Mouse (Mus musculus): ENCODE data around the gene Angptl8. TPM values are rescaled to one million over a fixed set of nuclear protein-coding genes. Genes with fewer than 3 reads are reported as not detected.
A peak's percentile ranks its signal among the peaks of the same experiment; 100 is the strongest.
"Not testable (repeated sequence)": the region's sequence is repeated elsewhere in the genome, so short reads cannot be mapped to it uniquely, and the experiment has no call there.

The Angptl8 gene
- total RNA-seq (2015) (1.6 and 2.0 TPM in 2 replicates), total RNA-seq (2017) (3.3 TPM in 1 of 2 replicates, not detected in the other)

DNA sequence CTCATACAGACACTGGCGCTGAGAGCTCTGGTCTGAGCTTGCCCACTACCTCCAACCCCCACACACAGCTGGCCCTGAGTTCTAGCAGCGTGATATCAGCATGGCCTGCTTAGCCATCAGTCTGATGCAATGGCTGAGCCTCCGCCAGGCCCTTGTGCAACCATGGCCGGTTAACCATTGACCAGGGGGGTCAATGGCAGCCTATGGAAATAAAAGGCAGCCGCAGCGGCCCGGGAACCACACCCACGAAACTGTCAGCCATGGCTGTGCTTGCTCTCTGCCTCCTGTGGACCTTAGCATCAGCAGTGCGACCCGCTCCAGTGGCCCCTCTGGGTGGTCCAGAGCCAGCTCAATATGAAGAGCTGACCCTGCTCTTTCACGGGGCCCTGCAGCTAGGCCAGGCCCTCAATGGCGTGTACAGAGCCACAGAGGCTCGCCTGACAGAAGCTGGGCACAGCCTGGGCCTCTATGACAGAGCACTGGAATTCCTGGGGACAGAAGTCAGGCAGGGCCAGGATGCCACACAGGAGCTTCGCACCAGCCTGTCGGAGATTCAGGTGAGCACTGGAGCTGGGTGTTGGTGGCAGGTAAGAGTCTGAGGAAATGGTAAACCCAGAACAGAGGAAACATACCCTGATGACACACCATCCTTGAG, at the start of gene Angptl8:
Gene Angptl8, plus strand, starts transcription at position 253 of the 655 bp plus-strand sequence.
- peak; percentile 85 for ATAC-seq (ENCODE audit: poor library complexity, severe bottlenecking)

DNA sequence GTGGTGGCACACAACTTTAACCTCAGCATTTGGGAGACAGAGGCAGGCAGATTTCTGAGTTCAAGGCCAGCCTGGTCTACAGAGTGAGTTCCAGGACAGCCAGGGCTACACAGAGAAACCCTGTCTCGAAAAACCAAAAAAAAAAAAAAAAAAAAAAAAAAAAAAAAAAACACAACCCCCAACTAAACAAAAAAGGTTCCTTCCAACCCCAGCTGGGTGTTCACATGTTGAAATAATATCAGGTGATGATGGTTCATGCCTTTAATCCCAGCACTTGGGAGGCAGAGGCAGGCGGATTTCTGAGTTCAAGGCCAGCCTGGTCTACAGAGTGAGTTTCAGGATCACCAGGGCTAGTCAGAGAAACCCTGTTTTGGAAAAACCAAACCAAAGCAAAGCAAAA, 49.0 kb upstream of the Angptl8 start:
- ATAC-seq (ENCODE audit: poor library complexity, severe bottlenecking) = not testable (repeated sequence)

DNA sequence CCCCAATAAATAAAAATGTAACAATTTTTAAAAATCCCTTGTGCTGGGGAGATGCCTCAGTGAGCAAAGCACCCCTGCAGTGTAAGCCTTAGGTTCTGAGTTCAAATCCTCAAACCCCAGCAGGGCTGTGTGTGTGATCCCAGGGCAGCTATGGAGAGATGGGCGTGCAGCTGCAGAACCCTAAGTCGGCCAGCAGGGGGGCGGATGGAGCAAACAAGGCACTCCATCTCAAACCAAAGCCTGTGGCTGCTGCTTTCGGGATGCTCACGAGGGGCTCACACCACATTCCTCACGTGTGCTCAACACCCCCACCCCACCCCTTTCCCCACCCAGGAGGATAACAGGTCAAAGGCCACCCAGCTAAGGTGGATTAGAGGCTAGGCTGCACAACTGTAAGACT, 48.4 kb upstream of the Angptl8 start:
- peak; percentile 71; the same call in 1 of the 2 replicates for ATAC-seq (ENCODE audit: poor library complexity, severe bottlenecking)

DNA sequence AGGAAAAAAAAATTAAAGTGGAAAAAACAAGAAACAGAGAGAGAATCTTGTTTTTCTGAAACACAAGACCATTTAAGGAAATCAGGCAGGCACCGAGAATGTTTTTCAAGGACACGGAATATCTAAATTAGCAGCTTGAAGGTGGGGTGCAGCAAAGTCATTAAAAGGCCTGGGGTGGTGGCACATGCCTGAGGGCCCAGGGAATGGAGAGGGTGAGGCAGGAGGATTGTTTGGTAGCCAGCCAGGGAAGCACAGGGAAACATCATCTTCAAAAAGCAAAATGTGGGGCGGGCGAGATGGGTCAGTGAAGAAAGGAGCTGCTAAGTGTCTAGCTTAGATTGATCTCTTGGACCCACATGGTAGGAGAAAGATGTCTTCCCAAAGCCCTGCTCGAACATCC, 47.7 kb upstream of the Angptl8 start:
- no peak for ATAC-seq (ENCODE audit: poor library complexity, severe bottlenecking)

DNA sequence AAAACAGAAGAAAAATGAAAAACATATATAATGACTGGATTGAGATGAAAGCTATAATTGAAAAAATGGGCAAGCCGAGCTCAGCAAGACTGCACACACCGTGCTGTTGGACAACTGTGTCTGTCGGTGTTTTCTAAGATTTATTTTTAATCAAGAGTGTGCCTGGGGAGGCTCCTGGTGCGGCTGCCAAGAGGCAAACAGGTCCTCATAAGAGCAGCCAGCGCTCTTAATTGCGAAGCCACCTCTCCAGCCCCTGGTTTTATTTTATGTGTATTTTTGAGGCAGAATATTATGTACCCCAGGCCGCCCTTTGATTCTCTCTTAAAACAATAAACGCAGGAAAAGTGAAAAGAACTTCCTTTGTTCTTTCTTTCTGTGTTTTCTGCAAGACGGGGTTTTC, 47.1 kb upstream of the Angptl8 start:
- ATAC-seq (ENCODE audit: poor library complexity, severe bottlenecking) = no peak

DNA sequence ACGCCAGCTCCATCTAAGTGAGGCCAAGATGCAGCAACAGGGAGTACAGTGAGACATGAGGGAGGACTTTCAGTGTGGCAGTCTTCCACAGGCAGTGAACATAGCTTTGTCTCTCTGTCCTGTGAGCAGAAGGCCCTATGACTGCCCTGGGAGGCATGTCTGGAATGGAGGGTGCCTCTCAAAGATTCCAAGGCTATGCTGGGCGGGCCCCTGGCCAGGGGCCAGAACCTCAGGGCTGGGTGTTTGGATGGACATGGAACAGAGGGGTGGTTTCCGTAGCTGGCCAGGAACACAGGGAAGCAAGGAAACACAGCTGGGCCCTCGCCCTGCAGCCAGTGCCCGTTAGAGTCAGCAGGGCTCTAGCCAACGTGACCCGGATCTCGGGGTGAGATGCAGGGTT, 43.4 kb upstream of the Angptl8 start:
- ATAC-seq (ENCODE audit: poor library complexity, severe bottlenecking) = no peak

DNA sequence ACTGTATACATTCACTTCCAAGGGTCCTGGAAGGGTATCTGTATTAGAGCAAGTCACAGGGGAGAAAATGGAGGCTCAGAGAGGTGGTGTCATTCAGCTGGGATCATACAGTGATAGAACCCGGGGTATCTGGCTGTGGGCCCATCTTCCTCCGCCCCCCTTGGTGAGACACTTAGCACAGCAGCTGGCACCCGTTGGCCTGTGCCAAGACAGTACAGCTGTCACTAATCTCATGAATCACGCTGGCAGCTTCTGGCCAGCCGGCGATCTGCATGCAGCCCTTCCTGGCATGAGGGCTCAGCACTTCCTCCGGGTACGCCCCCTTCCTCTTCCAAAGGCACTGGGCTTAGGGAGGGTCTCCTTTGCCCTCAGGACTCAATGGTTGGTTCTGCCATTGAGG, 42.7 kb upstream of the Angptl8 start:
- ATAC-seq (ENCODE audit: poor library complexity, severe bottlenecking) = no peak

DNA sequence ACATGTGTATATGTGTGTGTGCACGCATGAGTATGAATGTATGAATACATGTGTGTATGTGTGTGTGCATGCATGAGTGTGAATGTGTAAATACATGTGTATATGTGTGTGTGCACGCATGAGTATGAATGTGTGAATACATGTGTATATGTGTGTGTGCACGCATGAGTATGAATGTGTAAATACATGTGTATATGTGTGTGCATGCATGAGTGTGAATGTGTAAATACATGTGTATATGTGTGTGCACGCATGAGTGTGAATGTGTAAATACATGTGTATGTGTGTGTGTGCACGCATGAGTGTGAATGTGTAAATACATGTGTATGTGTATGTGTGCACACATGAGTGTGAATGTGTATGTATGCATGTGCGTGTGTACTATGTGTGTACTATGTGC, 41.8 kb upstream of the Angptl8 start:
- ATAC-seq (ENCODE audit: poor library complexity, severe bottlenecking) = not testable (repeated sequence)

DNA sequence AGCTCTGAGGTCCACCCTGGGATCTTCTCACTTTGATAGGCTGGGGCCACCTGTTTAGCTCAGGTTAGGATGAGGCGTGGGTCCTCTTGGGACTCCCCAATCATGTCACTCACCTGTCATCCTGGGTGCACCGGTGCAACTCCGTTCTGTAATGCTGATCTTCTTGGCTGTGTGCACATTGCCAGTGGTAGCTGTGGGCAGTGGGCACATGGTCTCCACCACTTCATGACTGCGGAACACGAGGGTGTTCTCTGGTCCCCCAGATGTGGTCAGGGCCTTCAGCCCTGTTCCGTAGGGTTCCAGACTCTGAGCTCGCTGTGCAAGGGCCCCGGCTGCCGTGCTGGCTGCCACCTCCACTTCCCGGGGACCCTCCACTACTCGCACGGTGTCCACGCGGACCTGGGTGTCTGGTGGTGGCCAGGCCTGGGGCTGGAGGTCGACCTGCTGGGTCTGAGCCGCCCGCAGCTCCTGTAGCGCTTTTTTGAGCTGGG, 40.9 kb upstream of the Angptl8 start:
- ATAC-seq (ENCODE audit: poor library complexity, severe bottlenecking) = no peak

DNA sequence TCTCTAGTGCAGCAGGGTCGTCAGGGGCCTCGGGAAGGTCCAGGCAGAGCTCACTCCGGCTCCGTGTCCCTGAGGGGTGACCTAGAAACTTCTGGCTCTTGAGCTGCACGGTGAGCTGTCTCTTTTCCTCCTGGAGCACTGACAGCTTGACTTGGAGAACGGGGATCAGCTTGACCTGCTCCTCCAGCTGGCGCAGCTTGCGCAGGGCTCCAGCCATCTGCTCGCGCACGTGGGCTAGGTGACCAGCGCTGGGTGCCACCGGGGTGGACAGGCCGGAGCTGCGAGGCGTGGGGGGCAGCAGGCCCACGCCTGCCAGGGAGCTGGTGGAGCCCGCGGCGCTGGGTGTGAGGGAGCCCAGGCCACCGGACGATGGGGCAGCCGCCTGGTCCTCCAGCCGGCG, 40.4 kb upstream of the Angptl8 start:
- no peak for ATAC-seq (ENCODE audit: poor library complexity, severe bottlenecking)

DNA sequence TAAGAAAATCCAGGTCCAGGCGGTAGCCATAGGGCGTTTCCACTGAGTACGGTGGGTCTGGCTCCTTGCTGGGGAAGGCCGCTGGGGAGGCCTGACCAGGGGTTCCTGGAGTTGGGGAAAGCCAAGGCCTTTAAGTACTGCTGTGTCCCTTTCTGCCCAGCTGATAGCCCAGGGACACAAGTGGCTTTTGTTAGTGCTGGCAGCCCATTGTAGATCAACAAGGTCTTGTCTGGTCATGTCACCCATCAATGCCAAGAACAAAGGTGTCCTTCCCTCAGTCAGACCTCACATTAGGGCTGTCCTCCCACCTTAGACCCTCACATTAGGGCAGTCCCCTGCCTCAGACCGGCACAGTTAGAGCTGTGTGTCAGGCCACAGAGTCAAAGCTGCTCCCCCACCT, 39.7 kb upstream of the Angptl8 start:
- no peak for ATAC-seq (ENCODE audit: poor library complexity, severe bottlenecking)

DNA sequence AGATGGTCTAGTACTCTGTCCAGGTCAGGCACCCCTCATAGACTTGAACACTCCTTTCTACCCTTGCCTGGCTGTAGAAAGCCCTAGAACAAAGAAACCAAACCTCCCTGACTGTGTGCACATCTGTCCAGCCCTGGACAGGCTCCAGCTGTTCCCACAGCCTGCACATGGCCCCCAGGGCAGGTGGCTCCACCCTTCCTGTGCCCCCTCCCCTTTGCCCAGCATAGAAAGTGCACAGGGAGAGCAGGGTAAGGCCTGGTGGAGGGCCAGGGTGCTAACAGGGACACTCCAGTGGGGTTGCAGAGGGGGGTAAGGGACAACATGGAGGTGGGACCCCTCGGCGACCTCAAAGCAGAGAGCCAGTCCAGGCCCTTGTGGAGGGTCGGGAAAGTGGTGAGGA, 39.1 kb upstream of the Angptl8 start:
- ATAC-seq (ENCODE audit: poor library complexity, severe bottlenecking) = no peak

DNA sequence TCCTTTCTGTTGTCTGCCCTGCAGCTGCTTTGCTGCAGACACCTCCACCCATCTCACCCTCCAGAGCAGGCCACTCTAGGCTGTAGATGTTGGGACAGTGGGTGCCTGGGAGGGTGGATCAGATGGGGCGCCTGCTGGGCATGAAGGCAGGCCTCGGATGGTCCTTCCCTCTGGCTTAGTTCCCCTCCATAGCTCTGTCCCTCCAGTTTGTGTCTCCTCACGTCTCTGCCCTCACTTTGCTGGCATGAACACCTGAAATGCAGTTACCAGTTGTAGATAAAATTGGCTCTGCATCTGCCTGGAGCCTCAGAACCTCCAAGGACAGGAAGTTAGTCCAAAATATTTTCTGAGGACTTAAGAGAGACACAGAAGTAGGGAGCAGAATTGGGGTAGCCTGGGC, 38.4 kb upstream of the Angptl8 start:
- no peak for ATAC-seq (ENCODE audit: poor library complexity, severe bottlenecking)

DNA sequence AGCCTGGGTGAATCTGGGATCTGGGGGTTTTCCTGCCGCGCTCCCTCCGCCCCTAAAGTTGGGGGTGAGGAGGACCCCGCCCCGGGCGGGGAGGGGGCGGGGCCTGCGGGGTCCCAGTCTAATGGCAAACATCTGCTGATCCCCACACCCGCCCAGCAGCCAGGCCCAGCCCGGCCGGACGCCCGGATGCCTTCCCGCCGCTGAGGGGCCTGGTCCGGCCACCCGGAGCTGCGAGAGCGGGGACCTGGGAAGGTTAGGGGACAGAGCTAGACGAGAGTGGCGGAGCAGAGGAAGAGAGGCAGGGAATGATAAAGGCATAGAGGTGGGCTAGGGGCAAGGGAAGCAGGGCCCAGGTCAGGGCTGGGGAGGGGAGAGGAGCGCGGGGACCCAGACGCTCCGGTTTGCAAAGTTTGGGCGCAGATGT, 37.4 kb upstream of the Angptl8 start:
- peak; percentile 23; the same call in 1 of the 2 replicates for ATAC-seq (ENCODE audit: poor library complexity, severe bottlenecking)

DNA sequence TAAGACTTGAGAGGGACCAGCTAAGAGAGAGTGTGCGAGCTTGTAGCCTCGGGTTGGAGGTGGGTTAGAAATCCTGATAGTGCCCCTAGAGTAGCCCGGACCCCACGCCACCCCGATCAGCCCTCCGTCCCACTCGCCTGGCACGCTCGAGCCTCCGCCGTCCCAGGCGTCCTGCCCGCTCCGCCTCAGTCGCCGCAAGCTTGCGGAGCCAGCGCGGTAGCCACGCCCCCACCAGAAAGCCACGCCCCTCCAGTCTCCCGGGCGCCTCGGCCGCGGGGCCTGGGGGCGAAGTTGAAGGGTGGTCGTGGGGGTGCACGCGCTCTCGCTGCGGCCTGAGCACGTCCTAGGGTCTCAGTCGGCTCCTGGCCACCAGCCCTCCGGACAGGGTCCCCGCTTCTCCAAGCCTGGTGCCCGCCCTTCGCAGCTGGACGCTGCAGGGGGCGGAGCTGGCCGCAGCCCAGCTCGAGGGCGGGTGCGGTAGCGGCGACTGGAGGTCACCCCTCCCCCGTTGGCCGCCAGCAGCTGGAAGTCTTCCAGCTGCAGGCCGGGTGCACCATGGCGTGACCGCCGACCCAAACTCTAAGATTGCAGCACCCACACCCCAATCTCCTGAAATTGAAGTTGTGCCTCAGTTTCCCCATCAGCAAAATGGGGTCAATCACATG, 36.8 kb upstream of the Angptl8 start, which contains the start of gene Kank2:
Gene Kank2, minus strand, starts transcription at position 400 of the 665 bp plus-strand sequence.
- peak; percentile 83 for ATAC-seq (ENCODE audit: poor library complexity, severe bottlenecking)

DNA sequence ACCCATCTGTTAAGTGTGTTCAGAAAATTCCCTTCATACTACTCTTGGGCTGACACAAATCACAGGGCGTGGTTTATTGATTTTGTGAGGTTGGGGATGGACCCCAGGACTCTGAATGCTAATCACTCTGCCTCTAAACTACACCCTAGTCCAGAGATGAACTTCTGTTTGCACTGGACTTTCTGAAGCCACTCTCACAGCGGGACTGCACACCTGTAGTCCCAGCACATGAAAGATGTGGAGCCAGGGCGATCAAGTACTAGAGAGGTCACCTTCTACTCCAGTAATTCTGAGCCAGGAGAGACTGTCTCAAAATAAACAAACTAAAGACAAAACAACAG, 36.3 kb upstream of the Angptl8 start:
- ATAC-seq (ENCODE audit: poor library complexity, severe bottlenecking) = no peak

DNA sequence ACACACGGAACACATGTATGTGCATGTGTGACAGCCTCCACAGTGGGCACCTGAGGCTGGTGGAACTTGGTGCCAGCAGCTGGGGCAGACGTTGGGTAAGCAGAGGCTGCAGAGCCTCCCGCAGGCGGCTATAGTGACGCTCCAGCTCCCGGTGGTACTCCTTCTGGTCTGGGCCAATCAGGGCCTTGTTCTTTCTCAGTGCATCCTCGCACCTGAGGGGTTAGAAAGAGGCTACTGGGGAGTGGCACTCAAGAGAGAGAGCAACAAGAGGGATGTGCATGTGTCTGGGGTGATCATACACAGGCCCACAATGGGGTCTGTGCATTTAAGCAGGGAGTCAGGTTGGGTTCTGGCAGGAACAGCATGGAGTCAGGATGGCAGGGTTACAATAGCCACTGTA, 34.2 kb upstream of the Angptl8 start:
- ATAC-seq (ENCODE audit: poor library complexity, severe bottlenecking) = no peak

DNA sequence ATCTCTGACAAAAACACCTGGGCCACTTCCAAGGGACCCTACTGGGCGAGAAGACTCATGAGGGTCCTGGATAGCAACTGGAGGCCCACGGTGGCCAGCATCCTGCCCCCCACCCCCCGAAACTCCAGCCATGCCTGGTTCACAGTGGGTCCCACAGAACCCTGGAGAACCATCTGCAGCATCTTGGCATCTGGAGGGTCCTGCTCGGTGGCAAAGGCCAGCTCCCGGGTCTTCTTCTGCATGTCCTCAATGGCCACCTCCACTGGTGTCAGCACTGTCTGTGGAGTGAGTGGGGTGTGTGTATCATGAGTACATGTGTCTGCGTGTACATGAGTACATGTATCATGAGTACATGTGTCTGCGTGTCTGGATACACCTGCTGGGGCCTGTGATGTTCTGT, 33.7 kb upstream of the Angptl8 start:
- ATAC-seq (ENCODE audit: poor library complexity, severe bottlenecking) = no peak

DNA sequence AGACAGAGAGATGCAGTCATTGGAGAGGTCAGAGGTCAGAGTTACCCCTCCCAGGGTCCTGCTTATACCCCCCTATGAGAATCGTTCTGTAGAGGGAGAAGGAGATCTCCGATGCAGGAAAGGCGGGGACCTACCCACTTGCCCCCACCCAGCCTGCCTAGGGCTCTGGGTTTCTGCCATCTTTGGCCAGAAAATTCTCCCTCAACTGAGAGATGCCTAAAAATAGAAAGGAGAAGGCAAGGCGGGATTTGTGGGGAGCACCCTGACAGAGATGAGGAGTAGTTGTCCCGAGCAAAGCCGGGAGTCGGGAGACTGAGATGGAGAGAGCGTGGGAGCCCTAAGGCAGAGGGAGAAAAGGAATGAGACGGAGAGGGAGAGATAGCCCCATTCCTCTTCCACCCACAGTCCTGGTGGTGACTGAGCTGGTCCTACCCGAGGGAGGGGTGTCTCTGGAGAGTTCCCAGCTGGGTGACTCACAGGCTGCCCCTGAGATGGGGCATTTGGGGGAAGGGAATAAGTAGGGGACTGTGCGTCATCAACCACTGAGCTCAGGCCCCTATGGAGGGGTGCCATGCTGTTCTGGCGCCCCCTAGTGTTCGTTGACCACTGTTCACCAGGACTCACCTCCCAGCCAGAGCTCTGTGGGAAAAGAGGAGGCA, 31.2 kb upstream of the Angptl8 start:
- ATAC-seq (ENCODE audit: poor library complexity, severe bottlenecking) = peak; percentile 89

DNA sequence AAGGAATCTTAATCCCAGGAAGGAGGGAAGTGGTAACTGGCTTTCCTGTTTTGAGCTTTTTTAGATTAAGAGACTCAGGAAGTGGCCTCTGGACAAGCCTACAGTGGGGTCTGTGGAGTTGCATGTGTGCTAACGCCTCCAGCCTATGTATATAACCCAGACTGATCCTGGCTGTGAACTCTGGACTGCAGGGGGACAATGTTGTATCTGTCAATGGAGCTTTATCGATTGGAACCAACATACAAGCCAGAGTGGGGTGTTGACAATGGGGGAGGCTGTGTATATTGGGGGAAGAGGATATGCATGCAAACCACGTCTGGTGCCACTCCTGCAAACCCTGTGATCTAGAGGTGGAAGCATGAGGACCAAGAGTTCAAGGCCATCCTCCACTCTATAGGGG, 28.9 kb upstream of the Angptl8 start:
- ATAC-seq (ENCODE audit: poor library complexity, severe bottlenecking) = no peak

DNA sequence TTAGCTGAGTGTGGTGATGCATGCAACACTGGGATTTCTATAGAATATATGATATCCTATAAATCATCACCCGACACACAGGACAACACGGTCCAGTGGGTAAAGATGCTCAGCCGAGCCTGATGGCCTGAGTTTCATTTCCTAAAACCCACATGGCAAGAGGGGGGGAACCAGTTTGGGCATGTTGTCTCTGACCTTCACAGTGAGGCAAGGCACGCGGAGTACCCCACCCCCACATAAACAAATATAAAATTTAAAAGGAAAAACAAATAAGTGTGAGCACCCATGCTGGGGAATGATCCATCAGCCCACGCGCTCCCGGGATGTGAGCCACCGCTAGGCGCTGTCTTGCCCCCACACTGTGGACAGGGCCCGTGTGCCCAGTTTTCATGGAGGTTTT, 28.3 kb upstream of the Angptl8 start:
- ATAC-seq (ENCODE audit: poor library complexity, severe bottlenecking) = no peak

DNA sequence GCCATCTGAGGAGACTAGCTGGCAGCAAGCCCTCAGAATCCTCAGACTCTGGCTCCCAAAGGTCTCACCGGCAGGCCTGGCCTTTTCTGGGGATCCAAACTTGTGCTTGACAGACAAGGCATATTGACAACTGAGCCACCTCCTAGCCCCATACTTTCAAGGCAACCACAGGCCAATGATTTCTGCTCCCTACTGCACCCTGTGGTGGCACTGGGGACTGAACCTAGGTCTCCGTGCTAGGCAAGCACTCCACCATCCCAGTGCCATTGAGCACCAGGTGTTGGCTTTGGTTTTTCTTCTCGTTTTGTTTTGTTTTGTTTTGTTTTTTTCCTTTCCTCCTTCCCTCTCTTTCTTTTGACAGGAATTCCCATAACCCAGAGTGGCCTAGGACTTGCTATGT, 26.7 kb upstream of the Angptl8 start:
- no peak for ATAC-seq (ENCODE audit: poor library complexity, severe bottlenecking)

All from megakaryocyte, adult 5-6 weeks (primary cell).